Mouse (Mus musculus) embryo, embryonic 9.5 days (tissue): ENCODE measurements at regions not wholly inside any gene's neighbourhood (a gene's known extent, or its start where the extent isn't known, plus 50 kb on each side); places are given as distances from the start of the nearest gene placed in this dataset.

Experiments used
- DNase-seq: peaks from one replicate; pipeline ENCODE4 v3.0.0-alpha.2; 2017; ENCODE audit errors: extremely low spot score

DNA sequence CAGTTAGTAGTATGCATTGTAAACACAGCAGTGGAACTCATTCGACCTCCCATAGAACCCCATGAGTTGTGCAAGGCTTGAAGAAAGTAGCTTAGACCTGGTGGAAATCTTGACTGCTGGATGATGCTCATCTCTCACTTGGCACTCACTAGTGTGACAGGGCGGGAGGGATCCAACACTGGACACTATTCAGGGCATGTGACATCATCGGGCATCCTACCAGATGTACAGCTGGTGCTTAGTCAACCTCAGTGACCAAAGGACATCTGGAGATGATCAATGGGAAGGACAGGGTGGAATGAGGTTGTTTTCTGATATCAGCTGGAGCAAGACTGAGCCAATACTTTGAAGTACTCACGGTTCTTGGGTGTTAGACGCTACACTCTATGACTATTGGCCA, 114.9 kb upstream of the Rnaseh2b start:
- DNase-seq = no peak

DNA sequence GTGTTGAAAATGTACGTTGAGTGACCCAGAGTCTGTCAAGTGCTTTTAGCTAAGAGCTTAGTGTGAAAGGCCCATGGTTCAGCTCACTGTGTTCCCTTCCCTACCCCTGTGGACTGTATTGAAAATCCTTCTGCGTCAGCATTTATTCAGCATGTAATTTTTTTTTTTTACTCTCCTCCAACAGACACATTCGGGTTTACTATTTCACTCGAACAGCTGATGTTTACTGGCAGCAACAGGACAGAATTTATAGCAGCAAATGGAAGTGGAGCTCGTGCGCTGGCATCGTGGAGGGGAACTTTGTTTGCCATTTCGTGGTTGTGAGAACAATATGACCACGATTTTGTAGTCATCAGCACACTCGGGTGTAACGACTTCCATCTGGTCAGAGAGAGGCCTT, 105.0 kb upstream of the Rnaseh2b start:
- DNase-seq = no peak

DNA sequence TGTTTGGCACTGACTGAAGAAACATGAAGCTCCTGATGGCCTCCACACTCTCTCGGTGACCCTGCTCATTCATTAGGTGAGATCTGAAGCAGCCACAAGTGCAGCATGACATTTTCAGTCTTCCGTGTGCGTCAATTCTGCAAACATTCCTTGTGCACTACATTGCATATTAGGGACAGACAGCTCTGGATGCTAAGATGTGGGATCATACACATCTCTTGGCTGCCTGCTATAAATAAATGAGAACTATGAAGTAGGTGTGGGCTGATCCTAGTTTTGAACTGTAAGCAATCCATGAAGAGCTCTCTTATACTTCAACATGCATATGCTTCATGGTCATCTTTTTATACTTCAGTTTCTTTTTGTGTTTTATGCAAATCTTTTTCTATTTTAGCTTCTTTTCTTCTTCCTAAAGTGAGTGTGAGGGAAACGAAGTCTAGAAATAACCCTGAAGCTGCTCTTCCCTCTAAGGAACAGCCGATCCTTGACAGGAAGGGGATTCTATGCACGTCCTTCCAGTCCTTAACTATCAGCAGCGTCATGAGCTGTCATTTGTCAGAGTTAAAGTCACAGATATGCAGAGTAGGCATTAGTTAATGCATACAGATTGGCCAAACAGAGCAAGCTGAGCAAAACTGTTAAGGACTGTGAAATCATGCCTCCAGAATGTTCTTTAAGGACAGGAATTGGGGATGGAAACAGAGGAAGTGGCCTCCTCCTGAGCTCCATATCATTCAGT, 104.1 kb upstream of the Rnaseh2b start:
- DNase-seq = no peak

DNA sequence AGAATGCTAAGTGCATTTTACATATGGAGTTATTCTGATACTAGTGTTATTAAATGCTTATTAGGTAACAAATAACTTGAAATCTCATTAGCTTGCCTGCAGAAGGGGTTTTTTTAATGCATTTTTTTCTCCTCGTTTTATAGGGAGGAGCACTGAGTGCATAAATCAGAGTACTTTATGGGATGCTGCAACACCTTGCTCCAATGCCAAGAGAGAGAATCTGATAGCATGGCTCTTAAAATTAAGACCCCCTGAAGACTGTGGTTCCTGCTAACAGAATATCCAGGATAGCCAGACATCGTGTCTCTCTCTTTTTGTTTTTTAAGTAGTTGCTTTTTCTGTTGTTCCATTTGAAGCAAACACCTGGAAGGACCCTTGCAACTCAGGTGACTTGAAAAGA, 100.8 kb upstream of the Rnaseh2b start:
- DNase-seq = no peak

DNA sequence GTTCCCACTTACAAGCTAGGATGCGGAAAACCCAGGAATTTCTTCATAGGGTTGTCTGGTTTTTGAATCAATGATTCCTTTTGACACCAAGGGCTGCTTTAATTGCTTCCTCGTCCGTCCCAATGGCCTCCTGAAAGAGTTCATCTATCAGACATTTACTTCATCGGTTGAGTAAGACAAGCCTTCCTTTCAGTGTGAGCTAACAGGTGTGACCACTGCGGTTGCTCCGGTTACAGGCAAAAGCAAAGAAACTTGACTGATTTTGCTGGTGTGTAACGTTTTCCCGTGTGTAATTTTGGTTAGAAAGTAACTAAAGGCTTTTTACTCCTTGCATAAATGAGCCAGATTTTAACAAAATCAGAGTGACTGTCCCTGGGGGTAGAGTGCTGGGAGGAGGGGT, 99.6 kb upstream of the Rnaseh2b start:
- DNase-seq = no peak

DNA sequence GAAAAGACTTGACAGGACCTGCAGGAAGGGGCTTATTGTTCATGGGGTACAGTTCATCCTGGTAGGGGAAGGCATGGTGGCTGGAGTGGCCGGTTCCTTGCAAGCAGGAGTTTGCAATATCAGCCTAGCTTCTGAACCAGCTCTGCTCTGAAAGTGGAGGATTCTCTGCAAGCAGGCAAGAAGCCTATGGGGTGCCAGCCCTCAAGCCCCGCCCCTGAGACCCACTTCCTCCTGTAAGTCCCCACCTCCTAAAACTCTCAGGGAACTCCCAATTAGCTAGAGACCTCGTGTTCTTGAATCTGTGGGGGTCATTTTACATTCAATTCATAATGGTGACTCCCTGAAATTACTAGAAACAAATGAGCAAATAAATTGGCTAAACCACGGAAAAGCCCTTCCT, 99.0 kb upstream of the Rnaseh2b start:
- no peak for DNase-seq

DNA sequence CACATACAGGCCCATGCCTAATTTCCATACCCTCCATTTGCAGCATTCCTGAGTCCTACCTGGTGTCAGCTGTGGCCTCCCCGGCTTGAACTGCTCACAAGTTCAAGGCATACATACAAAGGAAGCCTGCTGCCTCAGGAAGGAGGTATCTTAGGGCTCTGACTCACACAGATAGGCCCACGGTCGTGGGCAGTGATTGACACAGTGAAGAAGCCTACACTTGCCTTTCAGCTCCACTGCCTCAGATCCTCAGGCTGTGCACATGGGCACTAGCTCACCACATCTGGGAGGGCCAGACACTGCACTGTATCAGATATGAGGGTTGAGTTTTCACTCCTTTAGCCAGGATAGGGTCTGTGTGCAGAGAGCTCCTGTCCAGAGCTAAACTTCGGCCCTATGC, 95.6 kb upstream of the Rnaseh2b start:
- DNase-seq = no peak

DNA sequence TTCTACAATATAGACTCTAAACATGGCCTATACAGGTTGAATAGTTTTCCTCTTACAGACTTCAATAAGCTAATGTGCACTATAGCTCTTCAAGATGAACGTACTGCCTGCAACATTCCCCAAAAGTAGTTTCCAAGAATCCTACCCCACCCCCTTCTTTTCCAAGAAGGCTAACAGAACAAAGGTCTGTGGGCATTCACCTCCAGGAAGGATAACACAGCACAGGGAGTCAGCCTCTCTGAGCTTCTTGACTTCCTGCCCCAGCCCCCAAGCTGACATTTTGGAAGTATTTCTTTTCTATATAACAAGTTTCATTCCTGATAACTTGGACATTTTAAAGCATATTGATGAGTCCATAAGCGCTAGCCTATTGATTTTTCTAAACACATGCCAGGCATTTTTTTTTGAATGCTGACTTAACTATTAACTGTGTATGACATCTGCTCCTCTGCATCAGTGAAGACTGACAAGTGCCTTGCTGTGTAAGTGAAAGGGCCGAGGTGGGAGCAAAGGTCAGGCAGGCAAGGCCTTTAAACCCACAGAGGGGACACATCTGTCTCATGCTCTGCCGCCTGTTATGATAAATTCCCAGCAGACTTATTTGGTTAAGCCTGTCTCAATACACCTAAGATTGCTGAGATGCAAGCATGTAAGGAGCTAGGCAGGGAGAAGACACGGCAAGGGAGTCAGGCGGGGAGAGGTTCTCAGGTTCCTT, 93.8 kb upstream of the Rnaseh2b start:
- peak; percentile 50 for DNase-seq

DNA sequence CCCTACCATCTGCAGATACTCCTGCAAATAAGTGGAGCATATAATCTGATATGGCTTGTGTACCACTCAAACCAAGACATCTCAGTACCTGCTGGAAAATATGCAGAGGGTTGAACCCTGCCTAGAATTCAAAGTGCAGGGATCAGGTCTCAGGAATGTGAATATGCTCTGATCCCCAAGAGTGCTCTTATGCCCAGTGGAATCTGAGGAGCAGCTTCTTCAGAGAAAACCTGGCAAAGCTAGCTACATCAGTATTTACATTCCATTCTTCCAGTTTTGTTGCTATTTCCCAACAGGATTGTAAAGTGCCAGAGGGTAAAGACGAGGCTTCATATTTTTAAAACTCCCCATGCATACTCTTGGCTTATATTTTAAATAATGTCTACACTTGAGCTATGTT, 77.3 kb upstream of the Rnaseh2b start:
- DNase-seq = no peak

DNA sequence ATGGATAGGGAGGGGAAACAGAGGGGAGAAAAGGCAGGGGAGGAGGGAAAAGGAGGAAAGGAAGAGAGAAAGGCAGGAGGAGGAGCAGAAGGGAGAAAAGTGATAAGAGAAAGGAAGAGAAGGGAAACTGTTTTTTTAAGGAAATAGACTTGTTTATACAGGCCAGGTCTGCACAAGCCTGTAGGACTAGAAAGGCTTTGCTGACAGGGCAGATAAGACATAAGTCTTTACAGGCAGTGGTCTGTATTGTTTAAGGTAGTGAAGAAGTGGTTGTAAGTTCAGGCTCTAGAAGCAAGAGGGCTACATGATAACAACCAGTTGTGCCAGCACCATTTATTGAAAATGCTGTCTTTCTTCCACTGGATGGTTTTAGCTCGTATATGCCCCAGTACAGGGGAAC, 75.4 kb upstream of the Rnaseh2b start:
- no peak for DNase-seq

DNA sequence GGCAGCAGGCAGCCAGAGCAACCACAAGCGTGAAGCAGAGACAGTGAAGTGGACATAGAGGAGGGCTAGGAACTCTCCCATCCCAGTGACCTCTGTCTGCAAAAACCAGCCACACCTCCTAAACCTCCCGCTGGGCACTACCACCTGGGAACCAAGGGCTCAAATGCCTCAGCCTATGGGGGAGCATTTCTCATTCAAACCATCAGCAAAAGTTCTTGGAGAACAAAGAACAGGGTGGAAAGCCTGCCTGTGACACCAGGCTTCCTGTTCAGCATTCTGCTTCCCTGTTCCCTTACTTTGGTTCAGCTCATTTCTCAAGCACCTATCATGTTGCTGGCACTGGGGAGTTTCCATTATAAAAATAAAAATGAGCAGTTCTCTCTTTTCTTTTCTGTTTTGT, 74.4 kb upstream of the Rnaseh2b start:
- no peak for DNase-seq

DNA sequence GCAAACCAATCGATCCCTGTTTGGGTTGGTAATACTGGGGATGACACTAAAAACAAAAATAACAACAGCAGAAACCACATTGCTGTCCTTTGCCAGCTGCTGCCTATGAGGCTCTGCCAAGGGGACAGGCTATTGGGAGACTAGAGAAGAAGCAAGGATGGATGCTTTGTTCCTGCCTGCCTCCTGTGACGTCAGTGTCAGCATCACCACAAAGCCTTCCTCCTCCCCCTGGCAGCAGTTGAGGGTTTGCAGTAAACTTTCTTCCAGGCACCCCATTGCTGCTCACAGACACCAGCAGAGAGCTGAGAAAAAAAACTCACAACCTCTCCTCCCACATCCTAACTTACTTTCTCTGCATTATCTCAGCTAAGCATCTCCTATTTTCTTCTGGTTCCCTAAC, 73.7 kb upstream of the Rnaseh2b start:
- DNase-seq = no peak

DNA sequence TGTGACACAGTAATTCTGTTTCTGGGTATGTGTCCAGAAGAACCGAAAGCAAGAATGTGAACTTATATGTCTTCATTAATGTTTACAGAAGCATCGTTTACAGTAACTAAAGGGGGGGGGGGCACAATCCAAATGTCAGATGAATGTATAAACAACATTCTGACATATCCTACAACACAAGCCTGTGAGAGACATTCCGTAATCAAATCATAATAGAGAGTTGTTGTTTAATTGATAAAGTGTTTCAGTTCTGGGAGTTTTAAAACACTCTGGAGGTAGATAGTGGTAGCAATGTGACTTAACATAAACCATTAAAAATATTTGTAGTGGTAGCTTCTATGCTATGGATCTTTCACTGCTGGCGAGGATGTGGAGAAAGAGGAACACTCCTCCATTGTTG, 71.6 kb upstream of the Rnaseh2b start:
- no peak for DNase-seq
